Mouse (Mus musculus): ENCODE results near the gene Thop1.

The Thop1 gene

DNA sequence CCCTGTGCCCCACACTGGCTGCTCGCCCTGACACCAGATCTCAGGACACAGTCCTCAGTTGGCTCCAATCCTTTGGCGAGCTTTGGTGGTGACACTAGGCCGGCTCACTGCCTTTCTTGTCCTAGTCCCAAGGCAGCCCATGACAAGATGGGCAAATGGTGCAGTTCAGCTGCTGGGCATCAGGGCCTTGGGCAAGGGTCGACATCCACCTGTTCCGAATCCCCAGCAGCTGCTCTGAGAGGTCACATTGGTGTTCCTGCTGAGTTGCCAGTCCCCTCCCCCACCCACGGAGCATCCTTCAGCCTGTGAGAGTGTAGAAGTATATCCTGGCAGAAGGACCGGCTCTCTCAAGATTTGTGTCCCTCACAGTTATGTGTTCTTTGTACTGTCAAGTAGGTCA lies 50.8 kb downstream of the Thop1 start:
- DNase-seq: no peak

DNA sequence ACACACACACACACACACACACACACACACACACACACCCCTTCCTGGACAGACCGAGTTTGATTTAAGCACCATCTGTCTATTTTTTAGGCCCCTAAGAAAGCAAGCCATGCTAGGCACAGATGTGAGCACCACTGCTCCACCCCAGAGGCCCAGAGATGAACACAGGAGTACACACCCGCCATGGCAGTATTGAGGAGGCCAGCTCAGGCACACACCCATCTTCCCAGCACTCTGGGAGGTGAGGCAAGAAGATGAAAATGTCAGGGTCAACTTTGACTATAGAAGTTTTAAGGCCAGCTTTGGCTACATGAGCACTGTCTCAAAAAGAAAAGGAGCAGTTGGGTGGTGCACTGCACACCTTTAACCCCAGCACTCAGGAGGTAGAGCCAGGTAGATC lies 53.1 kb downstream of the Thop1 start:
- DNase-seq: no peak

DNA sequence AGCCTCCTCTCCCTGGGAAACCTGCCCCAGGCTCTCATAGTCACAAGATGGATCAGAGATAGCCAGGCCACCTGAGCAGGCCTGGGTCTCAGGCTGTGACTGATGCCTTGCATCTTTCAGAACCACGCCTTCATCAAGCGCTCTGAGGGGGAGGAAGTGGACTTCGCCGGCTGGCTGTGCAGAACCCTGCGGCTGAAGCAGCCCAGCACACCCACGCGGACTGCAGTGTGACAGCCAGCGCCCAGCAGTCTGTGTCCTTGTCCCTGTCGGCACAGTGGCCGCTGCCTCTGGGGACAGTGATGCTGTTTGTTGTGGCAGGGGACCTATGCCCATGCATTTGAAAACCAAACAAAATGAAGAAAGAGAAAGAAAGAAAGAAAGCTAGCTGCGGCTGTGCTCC lies 53.7 kb downstream of the Thop1 start:
- DNase-seq: no peak
